Mouse (Mus musculus) monocyte, adult 5-6 weeks (primary cell): ENCODE measurements around the gene Ahdc1. TPM values are rescaled to one million over a fixed set of nuclear protein-coding genes. Genes with fewer than 3 reads are reported as not detected.

Experiments used
- ATAC-seq: fragments of 153-309, 156-312 bp; replicated peaks from 2 replicates; pipeline ENCODE4 v1.8.0; 2017; ENCODE audit warnings: mild to moderate bottlenecking; ENCODE audit not compliant: low TSS enrichment, insufficient number of reproducible peaks, severe bottlenecking, poor library complexity, low FRiP score
- total RNA-seq: library from RNA; stranded (forward); fragments of 200-1000, 200-491, 200-594 nt; gene quantifications from 3 replicates; pipeline ENCODE4 v1.2.3, GENCODE M21; 2017

The Ahdc1 gene
- total RNA-seq, 1 experiment from 2014 or later = 3.3 TPM

GRCm38 (mm10) chr4:133014896-133015709 is 4.0 kb downstream of the Ahdc1 start:
- ATAC-seq = no peak

GRCm38 (mm10) chr4:133015710-133016651 is 4.9 kb downstream of the Ahdc1 start:
- ATAC-seq = no peak

- no peak for ATAC-seq
Observed at GRCm38 (mm10) chr4:133016677-133017415, 5.8 kb downstream of the Ahdc1 start.

- no peak for ATAC-seq
Observed at GRCm38 (mm10) chr4:133017597-133018262, 6.7 kb downstream of the Ahdc1 start.

GRCm38 (mm10) chr4:133018263-133018798 is 7.3 kb downstream of the Ahdc1 start:
- ATAC-seq = no peak

GRCm38 (mm10) chr4:133020721-133021120 is 9.7 kb downstream of the Ahdc1 start:
- no peak for ATAC-seq

GRCm38 (mm10) chr4:133021181-133021671 is 10.2 kb downstream of the Ahdc1 start:
- ATAC-seq = no peak

GRCm38 (mm10) chr4:133022217-133022616 is 11.2 kb downstream of the Ahdc1 start:
- ATAC-seq = no peak

GRCm38 (mm10) chr4:133022954-133023635 is 12.0 kb downstream of the Ahdc1 start:
- ATAC-seq = no peak

GRCm38 (mm10) chr4:133023636-133024035 is 12.6 kb downstream of the Ahdc1 start:
- no peak for ATAC-seq

GRCm38 (mm10) chr4:133024404-133024803 is 13.3 kb downstream of the Ahdc1 start:
- ATAC-seq = no peak

- ATAC-seq = no peak
Observed at GRCm38 (mm10) chr4:133024969-133025685, 14.1 kb downstream of the Ahdc1 start.

GRCm38 (mm10) chr4:133026272-133026671 is 15.2 kb downstream of the Ahdc1 start:
- ATAC-seq = no peak

- no peak for ATAC-seq
Observed at GRCm38 (mm10) chr4:133026826-133027375, 15.8 kb downstream of the Ahdc1 start.

GRCm38 (mm10) chr4:133027721-133028120 is 16.7 kb downstream of the Ahdc1 start:
- ATAC-seq = no peak

GRCm38 (mm10) chr4:133028193-133028592 is 17.1 kb downstream of the Ahdc1 start:
- ATAC-seq = no peak

- no peak for ATAC-seq
Observed at GRCm38 (mm10) chr4:133028875-133029274, 17.8 kb downstream of the Ahdc1 start.
